ENCODE assay signal across 27 mouse cellular contexts in the genomic region with DNA sequence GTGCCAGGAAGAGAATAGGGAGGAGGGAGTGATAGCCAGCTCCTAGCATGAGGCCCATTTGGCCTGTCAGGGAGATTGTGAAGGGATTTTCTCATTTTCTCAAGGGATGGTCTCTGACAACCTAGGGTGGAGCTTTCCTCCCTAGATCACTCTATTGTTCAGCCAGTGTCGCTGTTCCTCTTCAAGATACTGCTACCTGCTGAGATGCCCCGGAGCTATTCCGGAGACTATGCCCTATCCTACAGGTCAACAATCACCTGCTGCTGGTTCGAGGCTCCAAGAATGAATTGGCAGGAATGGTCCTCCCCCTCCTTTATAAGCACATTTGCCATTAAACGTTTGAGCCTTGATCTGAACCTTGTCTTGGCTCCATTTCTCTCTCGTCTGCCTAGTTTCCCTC. TPM values are rescaled to one million over a fixed set of nuclear protein-coding genes. Genes with fewer than 3 reads are reported as not detected.
"Had no signal": no experiment of that assay in that cellular context is flagged by ENCODE, and none has a peak within 500 bp of the region (broad histone marks: within the 10 kb centered on the region; RNA-seq: fewer than 3 reads in every experiment).

No protein-coding gene starts in this region.

- H3K27ac ChIP-seq: gastrocnemius, adult 2 months; hindbrain, embryonic 10.5 days; hindbrain, embryonic 12.5 days; hindbrain, embryonic 14.5 days; intestine, embryonic 15.5 days; layer of hippocampus, adult 2 months; limb, embryonic 13.5 days; limb, embryonic 15.5 days; liver, embryonic 12.5 days; liver, embryonic 14.5 days had no signal

- H3K36me3 ChIP-seq: heart, embryonic 12.5 days; hindbrain, embryonic 10.5 days; hindbrain, embryonic 12.5 days; intestine, embryonic 15.5 days; limb, embryonic 13.5 days; limb, embryonic 15.5 days; liver, embryonic 12.5 days had no signal

- H3K9ac ChIP-seq: heart, embryonic 12.5 days; hindbrain, embryonic 12.5 days; hindbrain, embryonic 14.5 days; intestine, embryonic 15.5 days; limb, embryonic 13.5 days; limb, embryonic 15.5 days; liver, embryonic 12.5 days; liver, embryonic 14.5 days had no signal

- DNase-seq: gastrocnemius, adult 2 months; gastrocnemius, postnatal 10 days; gastrocnemius, postnatal 25 days; heart, adult 18-20 months; heart, postnatal 10 days; heart, postnatal 4 days; kidney, adult 18-20 months; kidney, adult 8-10 months; kidney, postnatal 10 days; kidney, postnatal 25 days; kidney, postnatal 4 days; layer of hippocampus, postnatal 36 days; left cerebral cortex, postnatal 4 days had no signal

- H3K4me1 ChIP-seq: heart, embryonic 12.5 days; hindbrain, embryonic 10.5 days; hindbrain, embryonic 12.5 days; intestine, embryonic 15.5 days; limb, embryonic 13.5 days; limb, embryonic 15.5 days; liver, embryonic 12.5 days had no signal

- H3K4me2 ChIP-seq: heart, embryonic 12.5 days; hindbrain, embryonic 12.5 days; hindbrain, embryonic 14.5 days; intestine, embryonic 15.5 days; limb, embryonic 13.5 days; limb, embryonic 15.5 days; liver, embryonic 12.5 days had no signal

- ATAC-seq: hindbrain, embryonic 16.5 days; inflammation-experienced regulatory T-cells, adult 6 months; intestine, embryonic 15.5 days; intestine, postnatal 0 days; liver, embryonic 12.5 days had no signal

- H3K27me3 ChIP-seq: heart, embryonic 12.5 days; hindbrain, embryonic 12.5 days; intestine, embryonic 15.5 days; limb, embryonic 13.5 days; limb, embryonic 15.5 days; liver, embryonic 12.5 days had no signal

- H3K9me3 ChIP-seq: hindbrain, embryonic 10.5 days; hindbrain, embryonic 12.5 days; intestine, embryonic 15.5 days; limb, embryonic 13.5 days; limb, embryonic 15.5 days; liver, embryonic 12.5 days had no signal

- H3K4me3 ChIP-seq: gastrocnemius, adult 2 months; heart, embryonic 12.5 days; hindbrain, embryonic 10.5 days; hindbrain, embryonic 12.5 days; intestine, embryonic 15.5 days; layer of hippocampus, adult 2 months; limb, embryonic 13.5 days; limb, embryonic 15.5 days; liver, embryonic 12.5 days had no signal

RNA-seq across cellular contexts. Expression of a gene that starts 9.7 kb away (rescaled TPM):
- total RNA-seq: granulocyte monocyte progenitor cell, adult 5-6 weeks had no signal
- polyA plus RNA-seq: inflammation-experienced regulatory T-cells, adult 6 months had no signal
